Mouse (Mus musculus): ENCODE results near the gene Kdm4d. TPM values are rescaled to one million over a fixed set of nuclear protein-coding genes. Genes with fewer than 3 reads are reported as not detected.
A peak's percentile ranks its signal among the peaks of the same experiment; 100 is the strongest.
"Not testable (repeated sequence)": the region's sequence is repeated elsewhere in the genome, so short reads cannot be mapped to it uniquely, and the experiment has no call there.

Gene Kdm4d
- not detected in 2 replicates for polyA plus RNA-seq (2012; rRNA removed)

DNA sequence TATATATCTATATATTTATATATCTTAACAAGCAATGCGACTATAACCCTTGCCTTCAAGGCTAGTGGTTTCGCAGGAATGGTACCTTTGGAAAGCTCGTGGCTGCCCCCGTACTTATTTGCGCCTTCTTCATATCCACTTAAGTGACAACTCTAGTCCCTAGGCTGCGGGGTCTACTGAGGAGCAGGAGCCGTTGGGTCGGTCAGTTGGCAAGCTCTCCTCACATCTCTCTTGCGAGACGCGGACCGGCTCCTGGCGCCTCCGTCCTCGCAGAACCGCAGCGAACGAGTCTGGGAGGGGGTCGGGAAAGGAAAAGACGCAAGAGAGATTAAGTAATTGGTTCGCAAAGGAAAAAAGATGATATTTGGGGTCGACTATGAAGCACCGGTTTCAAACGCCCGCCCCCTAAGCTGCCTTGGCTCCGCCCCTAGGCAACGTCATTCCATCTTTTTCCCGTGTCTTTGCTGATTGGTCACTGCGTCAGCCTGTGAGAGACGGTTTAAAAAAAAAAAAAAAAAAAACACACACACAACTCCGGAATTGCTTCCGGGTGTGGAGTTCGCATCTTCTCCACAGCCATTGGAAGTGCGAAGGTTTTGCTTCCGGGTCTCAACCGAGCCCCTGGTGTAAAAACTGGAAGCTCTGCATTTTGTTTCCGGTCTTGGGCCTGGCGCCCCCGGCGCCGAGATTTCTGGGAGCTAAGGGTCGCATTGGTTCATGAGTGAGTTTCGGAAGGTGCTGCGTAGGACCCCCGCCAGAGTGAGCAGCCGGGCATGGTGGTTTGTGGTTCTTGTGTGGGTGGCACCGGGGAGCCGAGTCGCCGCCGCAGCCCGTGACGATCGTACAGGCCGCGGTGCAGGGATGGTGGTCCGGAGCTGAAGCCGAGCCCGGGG is at the start of gene Kdm4d, which contains the start of gene Cwc15:
Kdm4d (minus strand) TSS at position 460 of the 893 bp plus-strand sequence.
Cwc15 (plus strand) TSS at position 595 of the 893 bp plus-strand sequence.
- peak; percentile 97 for DNase-seq (ENCODE audit: low read depth, low spot score)
- WGBS: 1% methylated on average over 59 of the region's 59 CpGs

DNA sequence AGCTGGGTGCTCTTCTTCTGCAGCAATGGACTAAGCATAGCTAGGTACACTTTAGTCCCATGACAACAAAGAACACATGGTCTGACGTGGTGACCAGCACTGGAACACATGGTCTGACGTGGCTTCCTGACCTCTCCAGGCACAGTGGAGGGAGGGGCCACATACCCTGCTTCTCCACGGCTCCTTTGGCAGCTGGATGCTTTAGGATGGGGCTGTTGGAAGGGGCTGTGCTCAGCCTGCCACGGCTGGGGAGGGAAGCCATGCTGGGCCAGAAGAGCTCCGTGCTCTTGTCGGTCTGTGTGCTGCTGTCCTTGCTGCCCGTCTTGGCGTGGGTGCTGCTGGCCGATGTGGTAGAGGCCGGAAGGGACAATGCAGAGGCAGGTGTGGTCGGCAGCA is 48.1 kb upstream of the Kdm4d start:
- WGBS: 77% methylated on average over 11 of the region's 11 CpGs
- no peak for DNase-seq (ENCODE audit: low read depth, low spot score)

DNA sequence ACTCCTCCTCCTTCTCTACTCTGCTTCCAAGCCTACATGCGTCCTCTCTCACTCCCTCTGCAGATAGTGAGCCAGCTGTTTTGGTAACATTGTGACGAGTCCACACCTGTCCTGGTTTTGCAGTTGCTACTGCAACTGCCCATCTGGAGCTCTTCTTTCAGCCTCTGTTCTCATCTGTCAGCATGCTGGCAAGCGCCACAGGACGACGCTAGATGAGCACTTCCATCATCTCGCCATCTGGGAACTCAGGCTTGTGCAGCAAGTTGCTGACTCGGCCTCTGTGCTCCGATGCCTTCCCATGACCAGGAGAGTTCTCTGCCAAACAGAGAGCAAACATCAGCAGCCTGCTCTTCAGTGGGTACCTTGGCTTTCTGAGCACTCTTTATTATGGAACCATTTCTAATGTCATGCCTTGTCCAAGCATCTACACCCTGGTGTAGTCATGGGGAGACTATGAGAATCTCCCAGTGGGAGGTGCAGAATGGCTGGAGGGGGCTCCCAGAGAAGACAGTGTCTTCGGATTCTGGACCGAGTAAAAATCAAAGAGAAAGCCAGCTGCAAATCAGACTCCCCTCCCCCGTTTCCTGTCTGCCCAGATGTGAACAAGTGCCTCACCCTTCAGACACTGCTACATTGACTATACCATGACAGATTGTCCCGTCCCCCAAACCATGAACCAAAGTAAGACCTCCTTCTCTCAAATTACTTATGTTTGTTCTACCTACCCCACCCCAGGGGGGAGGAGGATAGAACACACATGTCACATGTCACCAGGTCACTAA is 47.5 kb upstream of the Kdm4d start:
- WGBS: 72% methylated on average over 12 of the region's 12 CpGs
- DNase-seq (ENCODE audit: low read depth, low spot score): no peak

DNA sequence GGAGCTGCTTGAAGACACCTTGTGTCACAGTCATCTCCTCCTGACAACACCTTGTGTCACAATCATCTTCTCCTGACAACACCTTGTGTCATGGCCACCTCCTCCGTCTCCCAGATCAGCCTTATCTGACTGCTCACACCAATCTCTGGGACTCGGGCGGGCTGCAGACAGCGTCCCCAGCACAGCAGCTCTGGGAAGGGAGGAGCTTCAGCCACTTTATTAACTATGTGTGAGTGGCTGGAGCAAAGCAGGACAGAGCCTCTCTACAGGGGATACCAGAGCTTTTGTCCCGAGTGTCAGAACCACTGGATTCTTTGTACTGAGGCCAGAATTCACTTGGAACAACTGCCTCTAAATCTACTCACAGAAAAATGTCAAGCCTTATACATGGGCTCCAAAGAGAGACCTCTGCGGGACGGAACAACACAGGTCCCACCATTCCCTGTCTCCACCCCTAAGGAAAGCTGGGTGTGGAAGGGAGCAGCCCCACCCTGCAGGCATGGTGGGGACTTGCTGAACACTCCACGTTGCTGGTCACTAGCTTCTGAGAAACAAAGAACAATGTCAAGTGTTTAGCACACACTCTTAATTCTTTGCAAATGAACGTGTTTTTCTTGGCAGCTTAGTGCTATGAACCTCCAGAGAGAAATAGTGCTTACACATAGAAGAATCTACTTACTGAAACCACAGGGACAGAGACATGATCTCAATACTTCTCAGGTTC is 43.9 kb upstream of the Kdm4d start:
- 71% methylated on average over 9 of the region's 9 CpGs for WGBS
- no peak for DNase-seq (ENCODE audit: low read depth, low spot score)

DNA sequence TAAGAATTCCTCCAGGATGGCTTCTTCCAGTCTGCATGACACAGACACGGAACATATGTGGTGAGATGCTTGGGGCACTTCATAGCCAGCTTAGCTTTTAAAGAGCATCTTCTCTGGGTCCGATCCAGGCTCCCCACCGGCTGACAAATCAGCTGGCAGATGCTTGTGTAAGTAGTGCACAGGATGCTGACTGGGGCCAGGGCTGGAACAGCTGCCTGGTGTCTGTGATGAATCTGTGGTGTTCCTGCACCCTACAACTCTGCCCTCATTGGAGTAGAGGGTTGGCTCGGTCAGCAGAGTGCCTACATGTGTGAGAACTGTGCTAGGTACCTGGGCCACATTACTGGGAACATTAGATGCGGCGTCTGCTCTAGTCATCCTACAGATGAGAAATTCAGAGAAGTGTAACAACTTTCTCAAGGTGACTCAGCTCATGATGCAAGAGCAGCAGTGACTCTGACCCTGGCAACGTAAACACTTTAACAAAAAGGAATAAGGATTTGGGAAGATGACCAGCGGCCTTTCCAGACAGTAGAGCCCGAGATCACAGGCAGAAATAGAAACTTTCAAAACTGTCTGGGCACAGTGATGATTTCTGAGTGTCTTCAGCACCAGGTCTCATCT is 34.7 kb upstream of the Kdm4d start:
- 75% methylated on average over 9 of the region's 9 CpGs for WGBS

DNA sequence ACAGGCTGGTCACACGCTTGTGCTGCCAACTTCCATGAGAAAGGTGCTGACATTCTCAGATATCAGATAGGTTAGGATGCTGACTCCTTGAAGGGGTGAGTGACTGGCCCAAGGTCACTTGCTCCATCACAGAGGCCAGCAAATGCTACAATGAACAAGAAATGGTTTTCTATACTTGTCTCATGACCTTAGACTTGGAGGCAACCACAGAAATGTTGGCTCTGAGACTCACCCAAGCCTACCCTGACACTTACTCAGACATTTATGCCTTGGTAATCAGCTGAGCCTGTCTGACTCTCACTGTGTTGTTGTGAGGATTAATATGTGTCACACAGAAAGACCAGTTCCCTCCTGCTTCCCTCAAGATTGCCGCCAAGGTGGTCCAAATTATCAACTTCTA is 33.4 kb upstream of the Kdm4d start:
- DNase-seq (ENCODE audit: low read depth, low spot score): no peak
- 97% methylated on average over 2 of the region's 2 CpGs for WGBS

More for the DNA sequence above, 34.7 kb upstream of the Kdm4d start:
- DNase-seq (ENCODE audit: low read depth, low spot score): no peak

DNA sequence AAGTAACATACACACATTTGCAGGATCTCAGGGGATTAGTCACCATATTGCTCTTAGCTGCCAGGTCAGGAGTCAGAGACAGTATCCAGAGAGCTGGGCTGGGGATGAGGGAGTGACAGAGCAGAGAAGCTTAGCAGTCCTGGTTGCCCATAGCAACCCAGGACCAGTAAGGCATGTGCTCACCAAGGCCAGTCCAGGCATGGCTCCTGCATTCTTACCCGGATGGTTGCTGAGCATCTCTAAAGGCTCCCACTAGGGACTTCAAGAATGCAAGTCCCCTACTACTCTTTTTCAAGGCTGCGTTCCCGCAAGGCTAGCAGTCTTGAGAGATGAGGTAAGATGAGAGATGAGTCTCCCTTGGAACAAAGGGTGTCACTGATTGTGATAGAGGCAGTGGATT is 32.0 kb upstream of the Kdm4d start:
- DNase-seq (ENCODE audit: low read depth, low spot score): no peak
- WGBS: 61% methylated on average over 3 of the region's 3 CpGs

DNA sequence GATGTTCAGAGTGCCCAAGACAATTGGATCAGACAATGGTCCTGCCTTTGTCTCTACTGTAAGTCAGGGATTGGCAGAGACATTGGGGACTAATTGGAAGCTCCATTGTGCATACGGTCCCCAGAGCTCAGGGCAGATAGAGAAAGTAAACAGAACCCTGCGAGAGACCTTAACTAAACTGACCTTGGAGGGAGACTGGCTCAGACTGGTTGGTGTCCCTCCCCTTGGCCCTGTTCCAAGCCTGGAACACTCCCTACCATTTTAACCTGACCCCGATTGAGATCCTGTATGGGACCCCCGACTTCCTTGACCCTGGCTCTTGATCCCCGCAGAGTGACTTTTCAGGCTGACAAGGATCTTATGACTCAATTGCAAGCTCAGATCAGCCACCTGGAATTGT is 29.7 kb upstream of the Kdm4d start:
- DNase-seq (ENCODE audit: low read depth, low spot score): no peak
- WGBS: 30% methylated on average over 5 of the region's 5 CpGs

DNA sequence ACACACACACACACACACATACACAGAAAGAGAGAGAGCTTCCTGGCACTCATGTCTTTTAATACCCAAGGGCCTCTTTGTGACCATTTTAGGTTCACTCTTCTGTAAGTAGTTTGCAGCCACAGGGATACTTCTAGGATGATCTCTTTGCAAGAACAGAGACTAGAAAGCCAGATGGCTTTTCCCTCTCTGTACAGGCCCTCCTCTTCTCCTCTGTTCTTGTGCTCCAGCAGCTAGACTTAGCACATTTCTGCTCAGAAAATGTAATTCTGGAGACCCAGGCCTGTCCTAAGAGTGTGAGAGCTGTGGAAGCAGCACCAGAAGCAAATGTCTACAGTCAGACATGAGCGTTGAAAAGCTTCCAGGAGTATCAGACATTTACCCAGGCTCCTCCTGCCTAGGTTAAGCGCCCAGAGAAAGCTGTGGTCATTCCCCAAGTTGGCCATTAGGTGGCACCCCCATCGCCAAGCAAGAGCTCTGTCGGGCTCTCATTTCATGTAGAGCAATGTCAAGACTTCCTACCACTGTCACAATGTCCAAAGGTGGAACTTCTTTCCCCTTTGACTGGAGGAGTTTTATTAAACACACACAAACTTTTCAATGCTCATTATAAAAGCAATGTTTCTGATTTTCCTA is 23.2 kb upstream of the Kdm4d start:
- 0% methylated on average over 4 of the region's 4 CpGs for WGBS

DNA sequence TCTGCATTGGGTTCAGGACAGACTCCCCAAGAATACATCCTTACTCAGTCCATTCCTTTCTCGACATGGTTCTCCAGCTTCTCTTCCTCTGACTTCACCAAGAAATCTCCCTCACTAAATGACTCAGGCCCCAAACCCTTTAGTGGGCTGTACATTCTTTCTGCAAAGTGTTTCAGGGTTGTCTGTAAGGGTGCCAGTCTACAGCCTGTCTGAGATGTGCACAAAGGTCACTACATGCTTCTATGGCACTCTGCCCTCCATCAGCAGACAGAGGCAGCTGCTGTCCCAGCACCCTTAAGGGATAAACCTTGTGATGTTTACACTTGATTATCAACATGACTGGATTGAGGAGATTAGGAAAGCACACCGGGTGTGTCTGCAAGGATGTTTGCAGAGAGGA is 21.4 kb upstream of the Kdm4d start:
- no peak for DNase-seq (ENCODE audit: low read depth, low spot score)
- WGBS: 24% methylated on average over 2 of the region's 2 CpGs

More for the DNA sequence above, 23.2 kb upstream of the Kdm4d start:
- peak; percentile 36 for DNase-seq (ENCODE audit: low read depth, low spot score)

DNA sequence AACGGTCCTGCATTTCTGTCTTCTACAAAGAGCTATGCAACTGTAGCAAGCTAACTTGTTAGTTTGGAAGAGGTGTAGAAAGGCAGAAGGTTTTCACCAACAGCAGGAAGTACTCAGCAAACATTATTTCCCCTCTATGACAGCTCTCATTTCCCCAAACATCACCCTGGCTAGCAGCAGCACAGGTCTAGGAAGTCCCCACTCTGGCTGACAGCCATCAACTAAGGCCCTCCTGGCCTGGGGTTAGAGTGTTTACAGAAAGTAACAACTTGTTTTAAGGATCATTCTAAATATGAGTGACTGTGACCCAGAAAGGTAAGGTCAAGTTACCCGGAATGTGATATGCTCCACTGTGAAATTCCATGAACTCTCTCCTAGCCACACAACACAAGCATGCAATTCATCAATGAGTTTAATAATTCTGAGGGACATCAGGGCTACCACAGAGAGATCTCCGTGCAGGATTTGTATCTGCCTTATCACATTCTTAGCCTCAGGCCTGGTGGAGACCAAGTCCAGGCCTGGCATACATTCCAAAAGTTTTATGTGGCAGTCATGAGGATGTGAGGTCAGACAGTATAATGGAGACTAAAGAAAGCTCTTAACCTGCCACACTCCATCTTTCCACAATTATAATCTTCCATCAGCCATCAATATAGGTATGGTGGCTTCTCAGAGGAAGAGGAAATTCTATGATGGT is 20.8 kb upstream of the Kdm4d start:
- 55% methylated on average over 3 of the region's 3 CpGs for WGBS
- DNase-seq (ENCODE audit: low read depth, low spot score): no peak

DNA sequence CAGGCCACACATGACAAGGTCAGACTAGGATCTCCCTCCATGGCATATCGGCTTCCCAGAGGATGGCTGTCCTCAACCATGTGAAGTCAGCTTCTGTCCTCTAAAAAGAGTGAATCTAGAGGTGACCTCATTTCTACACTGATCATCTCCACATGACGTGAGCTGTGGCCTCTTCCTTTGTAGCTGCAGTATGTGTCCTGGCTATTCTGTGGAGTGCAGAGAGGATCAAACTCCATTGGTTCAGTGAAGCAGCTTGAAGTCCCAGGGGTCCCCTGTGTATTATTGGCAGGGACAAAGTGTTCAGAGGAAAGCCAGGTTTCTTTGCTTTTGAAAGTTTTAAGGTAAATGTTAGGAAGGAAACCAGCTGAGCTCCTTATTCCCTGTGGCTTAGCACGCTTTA is 17.8 kb upstream of the Kdm4d start:
- WGBS: 84% methylated on average over 3 of the region's 3 CpGs
- no peak for DNase-seq (ENCODE audit: low read depth, low spot score)

DNA sequence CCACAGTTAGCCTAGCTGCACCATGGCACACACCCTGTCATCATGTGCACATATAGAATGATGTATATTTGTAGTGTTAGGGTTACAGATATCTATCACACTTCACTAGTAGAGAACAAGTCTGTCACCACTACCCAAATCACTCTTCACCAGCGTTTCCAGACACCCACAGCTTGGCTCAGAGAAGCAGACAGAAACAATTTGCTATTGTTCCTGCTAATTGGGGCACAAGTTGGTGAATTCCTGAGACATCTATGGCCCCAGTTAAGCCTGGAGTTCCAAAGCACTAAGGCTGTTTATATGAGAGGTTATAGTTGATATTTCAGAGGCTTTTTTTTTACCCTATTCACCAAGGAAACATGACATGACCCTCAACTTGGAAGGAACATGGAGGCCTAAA is 17.0 kb upstream of the Kdm4d start:
- 51% methylated on average over 1 of the region's 1 CpGs for WGBS
- DNase-seq (ENCODE audit: low read depth, low spot score): no peak

DNA sequence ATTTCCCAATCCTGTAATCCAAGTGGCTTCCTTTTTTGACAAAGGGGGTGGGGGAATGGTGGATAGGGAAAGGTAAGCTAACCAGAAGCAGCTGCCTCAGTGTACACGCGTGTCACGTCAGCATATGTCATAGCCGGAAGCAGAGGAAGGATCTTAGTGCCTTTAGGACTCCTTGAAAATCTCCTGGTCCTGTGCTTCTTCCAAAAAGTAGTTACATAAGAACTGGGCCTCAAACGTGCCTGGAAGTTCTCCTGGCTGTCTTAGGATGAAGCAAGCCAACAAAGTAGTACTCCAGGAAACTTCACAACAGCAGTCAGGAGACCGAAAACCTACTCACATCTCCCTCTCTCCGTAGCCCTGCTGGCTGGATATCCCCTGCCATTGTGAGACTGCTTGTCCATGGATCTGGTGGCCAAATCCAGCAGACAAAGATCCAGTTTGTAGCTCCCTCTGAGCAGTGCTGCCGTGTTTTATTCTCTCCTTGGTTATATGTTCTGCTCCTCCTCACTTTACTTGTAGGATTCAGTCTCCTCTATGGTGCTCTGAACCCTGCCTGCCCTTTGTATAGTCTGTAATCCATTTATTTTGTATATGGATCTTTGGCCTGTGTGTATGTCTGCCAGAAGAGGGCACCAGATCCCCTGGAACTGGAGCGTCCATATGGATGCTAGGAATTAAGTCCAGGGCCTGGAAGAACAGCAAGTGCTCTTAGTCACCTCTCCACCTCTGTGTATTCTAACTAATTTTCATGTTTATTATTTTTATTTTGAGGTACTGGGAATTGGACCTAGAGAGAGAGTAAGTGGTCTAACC is 12.6 kb upstream of the Kdm4d start:
- WGBS: 72% methylated on average over 9 of the region's 9 CpGs
- no peak for DNase-seq (ENCODE audit: low read depth, low spot score)

DNA sequence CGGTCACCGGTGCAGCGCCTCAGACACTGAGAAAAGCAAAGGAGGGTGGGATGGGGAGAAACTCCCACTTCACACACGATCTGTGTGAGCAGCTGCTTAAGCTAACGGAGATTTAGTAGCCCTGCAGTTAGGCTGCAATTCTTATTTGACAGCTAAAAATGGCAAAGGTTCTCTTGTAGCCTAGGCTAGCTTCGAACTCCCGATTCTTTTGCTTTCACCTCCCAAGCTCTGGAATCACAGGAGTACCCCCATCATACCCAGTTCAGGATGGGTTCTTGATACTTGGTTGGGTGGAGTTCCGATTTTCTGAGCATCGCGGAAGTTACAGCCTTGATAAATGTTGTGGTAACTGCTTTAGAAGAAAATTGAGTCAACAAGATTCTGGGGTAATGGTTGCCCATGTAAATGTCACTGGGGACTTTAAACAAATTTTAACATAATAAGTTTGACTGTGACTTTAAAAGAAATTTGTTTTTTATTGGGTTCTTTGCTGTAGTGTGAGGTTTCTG is 688 bp upstream of the Kdm4d start:
- WGBS: 2% methylated on average over 10 of the region's 10 CpGs
- no peak for DNase-seq (ENCODE audit: low read depth, low spot score)

DNA sequence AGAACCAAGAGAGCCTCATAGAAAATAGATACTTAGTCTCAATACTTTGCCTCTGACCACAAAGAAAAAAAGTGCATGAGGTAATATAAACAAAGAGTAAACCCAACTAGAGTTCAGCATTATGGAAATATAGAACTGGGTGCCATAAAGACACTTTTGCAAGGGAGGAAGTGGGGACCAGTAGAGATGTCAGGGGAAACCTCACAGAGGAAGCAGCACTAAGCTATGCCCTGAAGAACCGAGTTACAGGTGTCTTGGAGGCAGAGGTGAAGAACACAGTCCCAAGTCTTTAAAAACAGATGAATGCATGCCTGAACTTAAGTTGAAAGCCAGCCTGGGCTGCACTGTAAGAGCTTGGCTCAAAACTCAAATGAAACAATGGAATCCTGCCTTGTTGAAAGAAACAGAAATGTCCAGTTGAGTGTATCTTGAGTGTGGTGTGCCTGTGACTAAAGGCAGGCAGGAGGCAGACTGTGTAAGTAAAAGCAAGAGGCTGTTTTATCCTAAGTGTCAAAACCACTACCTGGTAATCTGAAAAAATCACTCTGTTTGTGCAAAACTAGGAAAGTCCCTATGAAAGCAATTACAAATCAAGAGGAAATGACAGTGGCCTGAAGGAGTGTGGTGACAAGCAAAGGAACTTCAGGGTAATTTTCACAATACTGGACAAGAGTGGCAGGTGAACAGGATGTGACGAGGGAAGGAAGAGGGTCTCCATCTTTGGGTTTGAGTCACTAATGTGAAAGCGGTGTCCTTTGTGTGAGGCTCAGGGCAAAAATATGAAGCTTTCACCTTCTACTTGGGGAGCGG is 1.2 kb downstream of the Kdm4d start:
- no peak for DNase-seq (ENCODE audit: low read depth, low spot score)
- 78% methylated on average over 4 of the region's 4 CpGs for WGBS

DNA sequence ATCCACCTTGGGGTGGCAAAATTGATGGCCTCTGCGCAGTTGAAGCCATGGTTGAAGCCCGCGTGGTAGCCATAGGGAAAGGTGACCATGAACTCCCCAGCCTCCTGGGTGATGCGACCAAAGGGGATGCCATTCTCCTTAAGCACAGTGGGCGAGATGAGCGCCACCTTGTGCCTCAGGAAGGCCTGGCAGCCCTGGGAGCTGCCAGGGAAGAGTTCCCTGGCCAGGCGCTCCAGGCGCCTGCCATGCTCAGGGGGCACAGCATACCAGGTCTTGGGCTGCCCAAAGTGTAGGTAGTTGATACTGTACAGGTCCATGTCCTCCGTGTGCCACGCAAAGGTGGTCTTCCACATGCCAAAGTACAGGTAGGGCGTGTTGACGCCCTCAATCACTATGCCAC is 36.6 kb downstream of the Kdm4d start:
- DNase-seq (ENCODE audit: low read depth, low spot score): not testable (repeated sequence)
- 81% methylated on average over 12 of the region's 12 CpGs for WGBS
